Mouse (Mus musculus) urinary bladder, postnatal 25 days (tissue): ENCODE measurements at regions not wholly inside any gene's neighbourhood (a gene's known extent, or its start where the extent isn't known, plus 50 kb on each side); places are given as distances from the start of the nearest gene placed in this dataset.

ENCODE experiments used
- DNase-seq: peaks from one replicate; pipeline ENCODE4 v3.0.0; 2022; ENCODE audit warnings: low spot score

DNA sequence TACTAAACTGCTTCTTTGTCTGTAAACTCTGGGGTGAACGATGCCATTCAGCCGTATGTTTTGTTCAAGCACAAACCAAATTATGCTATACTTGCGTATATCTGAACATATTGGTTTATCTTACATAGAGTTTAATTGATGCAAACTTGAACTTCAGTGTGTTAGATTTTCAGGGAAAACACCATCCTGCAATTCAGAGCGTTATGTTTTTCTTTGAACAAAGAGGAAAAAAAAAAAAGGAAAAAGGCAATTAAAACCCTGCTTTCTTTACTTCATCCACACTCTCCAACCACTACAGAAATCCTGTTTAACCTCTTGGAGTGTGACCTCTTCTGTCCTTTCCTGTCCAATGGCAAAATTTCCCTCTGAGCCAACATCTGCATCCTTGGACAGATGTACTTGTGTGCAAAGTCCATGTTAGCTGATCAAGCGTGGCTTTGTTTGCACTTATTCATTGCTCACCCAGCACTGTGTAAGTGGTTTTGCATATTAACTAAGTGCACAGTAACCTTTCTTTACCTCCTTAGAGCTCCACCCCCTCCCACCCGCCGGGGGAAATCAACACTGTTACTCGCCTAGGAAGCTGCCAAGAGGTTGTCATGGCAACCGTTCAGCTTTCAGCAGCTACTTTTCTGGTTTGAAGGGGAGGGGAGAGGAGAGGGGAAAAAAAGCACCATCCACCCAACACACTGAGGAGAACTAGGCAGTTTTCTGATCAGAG lies 174.4 kb upstream of the Klf12 start:
- DNase-seq = no peak

DNA sequence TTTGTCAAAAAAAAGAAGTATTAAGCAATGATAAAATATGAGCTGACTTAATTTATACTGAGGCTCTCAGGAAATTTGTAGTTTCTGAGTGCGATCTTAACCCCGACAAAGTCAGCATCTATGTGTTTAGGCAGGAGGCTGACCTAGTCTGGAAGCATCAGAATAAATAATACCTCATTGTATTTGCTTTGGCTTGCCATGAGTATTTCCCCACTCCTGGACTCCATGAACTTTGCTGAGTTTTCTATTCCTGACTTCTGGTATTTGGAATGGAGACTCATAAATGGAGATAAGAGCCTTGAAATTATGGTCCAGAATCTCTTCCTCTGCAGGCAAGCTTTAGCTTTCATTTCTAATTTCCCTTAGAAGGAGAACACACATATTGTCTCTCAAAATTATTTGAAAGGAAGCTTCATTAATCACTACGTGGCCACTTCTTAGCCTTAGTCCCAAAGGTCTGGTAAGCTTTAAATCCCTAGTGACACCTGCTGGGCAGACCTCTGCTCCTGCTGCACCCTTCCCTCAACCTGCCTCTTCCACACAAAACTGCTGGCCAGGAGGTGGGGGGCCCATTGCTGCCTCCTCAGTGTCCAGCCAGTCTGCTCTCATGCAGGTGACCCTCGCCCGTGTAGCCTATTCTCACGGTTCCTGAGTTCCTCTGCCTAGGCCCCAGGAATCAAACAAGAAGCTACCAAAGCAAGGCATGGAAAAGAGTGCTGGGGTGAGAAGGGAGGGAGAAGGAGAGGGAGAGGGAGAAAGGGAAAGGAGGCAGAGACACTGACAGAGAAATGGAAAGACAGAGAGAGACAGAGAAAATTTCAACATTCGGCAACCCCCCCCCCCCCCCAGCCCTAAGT lies 173.6 kb upstream of the Klf12 start:
- DNase-seq = no peak

DNA sequence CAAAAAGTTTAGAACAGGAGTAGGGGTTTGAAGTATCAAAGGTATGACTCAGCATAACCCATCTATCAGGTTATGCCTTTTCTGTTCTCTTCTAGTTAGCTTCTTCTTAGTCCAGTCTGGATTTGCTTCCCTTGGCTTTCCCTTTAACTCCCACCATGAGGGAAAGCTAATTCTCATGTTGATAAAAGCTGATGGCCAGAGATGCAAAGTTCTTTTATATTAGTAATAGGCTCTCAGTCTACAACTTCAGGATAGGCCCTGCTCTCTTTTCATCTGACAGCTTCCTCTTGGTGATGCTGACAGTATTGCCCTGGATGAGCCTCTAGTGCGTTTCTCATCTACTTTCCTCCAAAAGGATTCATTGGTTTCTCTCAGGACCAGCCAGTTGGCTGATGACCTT lies 161.7 kb upstream of the Klf12 start:
- no peak for DNase-seq

DNA sequence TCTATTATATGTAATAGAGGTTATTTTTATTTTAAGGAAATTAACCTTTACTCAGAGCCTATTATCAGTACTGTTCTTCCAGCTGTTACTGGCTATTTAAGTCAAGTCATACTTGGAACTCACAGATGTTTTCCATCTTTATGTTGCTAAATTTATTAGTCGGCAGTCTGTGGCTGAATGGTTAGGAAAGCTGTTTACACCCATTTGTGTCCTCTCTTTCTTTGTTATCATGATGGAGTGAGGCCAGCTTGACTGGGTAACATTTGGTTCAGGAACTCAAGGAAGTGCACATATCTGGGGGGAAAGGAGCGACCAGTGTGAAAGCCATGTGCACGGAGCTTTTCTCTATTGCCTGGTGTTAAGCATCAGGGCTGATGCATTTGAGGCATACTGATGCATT lies 160.4 kb upstream of the Klf12 start:
- no peak for DNase-seq

DNA sequence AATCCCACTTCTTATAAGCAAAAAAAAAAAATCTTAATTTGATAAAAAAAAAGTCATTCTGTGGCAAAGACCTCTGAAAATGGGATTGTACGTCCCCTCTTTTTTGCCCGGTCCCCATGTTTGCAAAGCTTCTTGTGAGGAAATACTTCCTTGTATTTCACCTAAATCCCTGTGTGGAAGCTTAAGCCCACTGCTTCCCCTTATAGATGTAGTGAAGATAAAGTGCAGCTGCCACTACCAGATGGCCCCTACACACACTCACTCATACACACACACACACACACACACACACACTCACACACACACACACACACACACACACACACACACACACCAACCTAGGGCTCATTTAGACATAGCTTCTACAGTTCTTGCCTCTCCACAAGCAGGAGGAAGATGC lies 159.6 kb upstream of the Klf12 start:
- DNase-seq = no peak

DNA sequence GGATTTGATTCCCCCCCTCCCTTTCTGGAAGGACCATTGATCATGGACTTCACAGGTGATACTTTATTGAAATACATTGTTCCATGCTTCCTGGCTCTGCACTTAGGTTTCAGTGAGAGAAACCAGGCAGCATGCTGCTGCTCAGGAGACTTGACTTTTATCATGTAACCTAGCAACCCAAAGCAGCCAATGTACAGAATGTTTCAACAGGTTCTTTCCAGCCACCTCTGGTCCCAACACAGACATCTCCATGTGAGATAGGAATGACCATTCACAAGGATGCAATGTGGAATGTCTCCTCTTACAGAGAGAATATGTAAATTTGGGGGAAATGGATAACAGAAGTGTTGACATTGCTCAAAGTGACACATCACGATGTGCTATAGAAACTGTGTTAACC lies 153.1 kb upstream of the Klf12 start:
- DNase-seq = no peak

DNA sequence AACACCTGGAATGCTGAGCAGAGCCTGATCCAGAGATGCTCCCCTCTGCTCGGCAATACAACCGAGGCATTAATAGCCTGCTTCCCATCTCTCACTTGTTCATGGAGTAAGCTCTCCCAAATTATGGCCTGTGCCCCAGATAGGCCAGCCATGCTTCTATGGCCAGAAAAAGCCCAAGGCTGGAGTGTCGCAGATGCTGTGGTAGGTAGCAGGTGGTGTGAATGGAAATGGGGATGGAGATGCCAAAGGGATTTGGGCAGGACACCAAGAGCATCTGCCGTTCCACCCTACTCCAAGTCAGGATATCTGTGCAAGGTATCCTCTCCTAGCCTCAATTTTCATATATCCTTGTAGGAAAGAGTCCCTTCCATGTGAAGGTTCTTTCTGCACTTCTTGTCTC lies 145.2 kb upstream of the Klf12 start:
- no peak for DNase-seq

DNA sequence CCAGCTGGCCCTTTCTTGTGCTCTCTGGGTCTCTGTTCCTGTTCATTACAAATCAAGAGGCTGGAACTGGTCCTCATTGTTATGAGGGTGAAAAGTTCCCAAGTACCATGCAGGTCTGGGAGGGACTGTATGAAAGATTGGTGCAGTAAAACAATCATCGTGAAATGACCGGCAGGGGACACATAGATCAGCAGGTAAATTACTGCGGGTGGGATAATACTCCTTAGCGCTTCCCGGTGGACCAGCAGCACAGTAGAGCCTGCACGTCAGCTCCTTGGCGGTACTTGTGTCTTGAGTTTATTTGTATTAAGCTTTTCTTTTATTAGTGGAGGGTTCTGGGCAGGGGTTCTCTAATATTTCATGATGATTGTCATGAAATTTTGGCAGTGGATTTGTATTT lies 141.9 kb upstream of the Klf12 start:
- no peak for DNase-seq

DNA sequence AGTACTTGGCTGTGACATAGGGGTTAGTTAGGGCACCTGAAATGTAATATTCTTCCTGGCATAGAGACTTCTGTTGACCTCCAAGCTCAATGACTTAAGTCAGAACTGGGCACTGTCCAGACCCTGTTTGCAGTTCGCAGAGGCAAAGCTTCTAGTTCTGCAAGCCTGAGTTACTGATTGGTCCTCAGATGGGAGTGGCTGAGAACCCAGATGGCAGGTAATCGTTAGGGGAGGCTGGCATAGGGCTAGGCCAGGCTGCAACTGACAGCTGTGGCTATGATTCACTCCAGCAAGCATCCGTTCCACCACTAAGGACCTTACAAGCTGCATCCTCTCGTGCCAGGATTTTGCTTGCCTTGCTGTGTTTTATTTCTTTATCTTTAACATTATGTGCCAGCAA lies 139.3 kb upstream of the Klf12 start:
- DNase-seq = no peak

DNA sequence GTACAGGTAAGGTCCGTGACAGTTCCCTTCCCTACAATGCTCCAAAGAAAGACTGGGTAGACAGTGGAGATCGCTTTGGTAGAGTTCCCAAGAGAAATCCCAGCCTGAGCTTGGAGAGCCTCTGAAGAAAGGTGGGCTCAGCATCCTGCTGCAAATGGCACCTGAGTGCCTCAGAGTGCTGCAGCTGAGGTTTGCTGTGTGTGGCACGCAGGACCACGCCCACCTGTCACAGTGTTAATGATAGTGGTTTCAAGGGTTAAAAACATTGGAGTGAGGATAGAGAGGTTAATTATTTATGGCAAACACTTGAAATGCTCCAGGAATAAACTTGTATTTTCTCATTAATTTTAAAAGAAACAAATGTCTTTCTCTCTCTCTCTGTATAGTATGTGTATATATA lies 137.2 kb upstream of the Klf12 start:
- no peak for DNase-seq

DNA sequence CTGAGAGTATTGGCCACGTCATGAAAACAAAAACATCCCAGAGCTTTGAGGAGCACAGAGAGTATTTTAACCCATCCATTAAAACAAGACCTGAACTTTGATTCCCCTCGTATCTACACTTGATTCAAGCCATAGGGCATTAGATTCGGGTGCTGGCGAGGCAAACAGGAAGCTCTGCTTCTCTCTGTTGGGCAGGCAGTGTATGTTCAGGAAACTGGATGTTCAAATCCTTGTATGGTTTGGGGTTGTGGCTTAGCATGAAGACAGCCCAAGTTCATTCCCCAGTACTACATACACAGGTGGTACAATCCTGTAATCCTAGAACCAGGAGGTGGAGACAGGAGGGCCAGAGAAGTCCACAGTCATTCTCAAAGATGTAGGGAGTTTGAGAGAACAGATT lies 130.6 kb upstream of the Klf12 start:
- DNase-seq = no peak

DNA sequence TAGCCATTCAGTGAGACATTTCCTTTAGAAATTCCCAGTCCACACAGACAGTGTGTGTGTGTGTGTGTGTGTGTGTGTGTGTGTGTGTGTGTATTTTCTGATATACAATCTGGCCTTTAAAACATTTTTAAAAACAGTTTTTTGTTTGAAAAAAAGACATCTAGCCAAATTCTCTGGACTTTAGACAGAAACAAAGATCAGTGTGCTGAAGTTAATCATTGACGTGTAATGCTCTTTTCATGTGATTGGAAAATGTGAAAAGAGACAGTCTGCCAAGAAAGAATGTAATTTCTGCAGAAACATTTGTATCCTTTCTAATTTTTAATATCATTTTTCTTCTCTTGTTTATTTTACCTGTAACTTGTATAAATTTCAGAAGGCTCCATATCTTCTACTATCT lies 127.7 kb upstream of the Klf12 start:
- no peak for DNase-seq

DNA sequence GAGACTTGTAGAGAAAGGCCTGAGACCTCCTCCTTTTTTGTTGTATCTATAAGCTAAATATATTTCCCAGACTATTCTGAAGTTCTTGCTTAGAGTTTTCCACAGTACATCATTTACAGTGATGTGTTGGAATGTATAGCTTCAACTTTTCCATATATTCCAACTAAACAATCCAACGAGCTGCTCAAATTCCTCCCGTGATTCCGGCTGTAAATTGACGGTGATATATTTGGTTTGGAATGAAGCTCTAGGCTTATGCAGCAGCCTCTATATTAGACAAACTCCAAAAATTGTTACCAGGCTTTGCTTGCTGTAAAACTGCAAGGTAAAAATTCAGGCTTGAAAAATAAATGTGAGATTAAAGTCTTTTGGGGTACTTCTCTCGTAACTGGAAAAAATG lies 112.7 kb upstream of the Klf12 start:
- no peak for DNase-seq

DNA sequence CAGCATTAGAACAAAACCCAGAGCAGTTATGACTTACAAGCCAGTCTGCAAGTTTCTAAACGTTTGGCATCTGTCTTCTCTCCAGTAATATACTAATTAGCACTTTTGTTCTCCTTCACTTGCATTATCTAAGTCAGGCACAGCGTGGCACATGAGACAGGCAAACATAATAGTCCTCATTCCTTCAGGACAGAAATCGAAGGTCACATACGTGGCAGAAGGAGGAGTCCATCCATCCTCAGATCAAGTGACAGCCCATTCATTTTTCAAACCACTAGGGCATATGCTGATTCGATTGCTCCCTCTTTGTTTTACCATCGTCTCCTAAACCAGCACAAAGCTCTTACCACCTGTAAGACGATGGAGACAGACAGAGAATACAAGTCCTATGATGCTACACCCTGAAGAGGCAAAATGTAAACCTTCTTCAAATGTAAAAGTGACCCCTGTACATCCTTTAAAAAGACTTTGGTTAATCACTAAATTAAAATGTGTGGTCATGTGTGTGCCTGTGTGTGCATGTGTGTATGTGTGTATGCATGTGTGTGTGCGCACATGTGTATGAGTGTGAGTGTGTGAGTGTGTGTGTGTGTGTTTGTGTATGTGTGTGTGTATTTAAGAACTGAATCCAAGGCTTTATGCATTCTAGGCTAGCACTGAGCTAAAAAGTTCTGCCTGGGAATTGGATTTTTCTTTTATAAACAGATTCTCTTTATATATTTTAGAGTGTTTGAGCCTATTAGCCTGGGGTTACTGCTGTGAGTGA lies 90.9 kb upstream of the Klf12 start:
- DNase-seq = no peak

DNA sequence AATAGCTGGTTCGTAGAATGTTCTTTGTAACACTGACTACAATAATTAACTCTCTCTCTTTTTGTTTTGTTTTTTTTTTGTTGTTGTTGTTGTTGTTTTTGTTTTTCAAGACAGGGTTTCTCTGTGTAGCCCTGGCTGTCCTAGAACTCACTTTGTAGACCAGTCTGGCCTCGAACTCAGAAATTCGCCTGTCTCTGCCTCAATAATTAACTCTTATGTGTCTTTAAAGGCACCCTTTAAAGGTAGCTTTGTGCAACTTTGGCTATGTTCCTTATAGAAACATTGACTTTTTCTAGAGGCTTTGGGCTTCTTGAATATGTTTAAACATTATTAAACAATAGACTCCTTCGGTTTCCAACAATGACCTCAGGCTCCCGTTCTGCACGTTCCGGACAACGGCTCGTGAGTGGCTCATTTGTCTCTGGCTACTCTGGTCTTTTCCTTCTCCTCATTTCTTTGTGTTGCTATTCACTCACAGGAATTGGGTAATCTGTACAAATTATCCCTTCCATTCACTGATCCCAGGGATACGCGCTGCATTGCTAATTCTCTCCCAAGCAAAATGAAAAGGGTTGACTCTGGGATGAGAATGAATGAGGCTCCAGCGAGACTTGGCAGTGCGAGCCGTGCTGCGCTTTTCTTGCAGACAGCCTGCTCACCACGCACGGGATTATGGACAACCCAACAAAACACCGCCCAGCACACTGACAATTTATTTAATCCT lies 90.2 kb upstream of the Klf12 start:
- DNase-seq = no peak

DNA sequence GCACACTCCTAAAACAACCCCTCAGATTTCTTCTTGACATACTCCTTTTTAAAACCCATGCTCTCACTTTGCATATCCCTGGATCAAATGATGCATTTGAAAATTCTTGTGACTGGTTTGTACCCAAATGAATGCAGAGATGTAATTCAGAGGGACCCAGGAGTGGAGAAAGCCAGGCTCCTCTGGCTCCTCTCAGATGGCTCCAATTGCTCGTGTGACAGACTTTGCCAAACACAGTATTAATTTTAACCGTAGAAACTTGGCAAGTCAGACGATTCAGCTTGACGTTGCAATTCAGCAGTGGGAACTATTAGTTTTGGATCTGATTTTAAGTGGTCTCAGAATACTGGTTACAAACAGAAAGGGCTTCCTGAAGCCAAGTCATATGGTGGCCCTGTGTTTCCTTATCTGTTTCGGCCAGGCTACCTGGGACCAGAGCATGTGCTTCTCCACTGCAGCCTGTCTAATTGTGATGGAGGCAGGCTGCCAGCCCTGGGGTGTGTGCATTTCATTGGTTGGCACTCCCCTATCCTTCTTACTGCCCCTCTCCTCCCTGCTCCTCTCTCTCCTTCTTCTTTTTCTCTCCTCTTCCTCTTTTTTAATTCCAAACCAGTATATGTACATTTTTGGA lies 81.9 kb upstream of the Klf12 start:
- DNase-seq = no peak

DNA sequence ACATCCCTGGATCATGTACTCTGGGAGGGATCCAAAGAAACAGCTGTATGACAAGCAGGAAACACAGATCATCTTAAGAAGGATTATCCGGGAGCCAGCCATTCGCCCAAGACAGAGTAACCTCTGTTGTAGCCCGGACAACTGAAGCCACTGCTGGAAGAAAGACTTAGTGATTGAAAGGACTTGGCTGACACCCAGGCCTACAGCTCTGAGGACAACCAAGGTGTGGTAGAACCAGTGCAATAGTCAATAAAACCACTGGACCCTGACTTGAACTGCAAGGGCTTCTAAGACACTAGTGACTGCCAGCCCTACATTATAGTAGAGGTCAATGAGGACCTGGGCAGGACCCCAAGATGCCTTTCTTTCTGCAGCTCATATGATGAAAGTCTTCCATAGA lies 78.3 kb upstream of the Klf12 start:
- DNase-seq = no peak

DNA sequence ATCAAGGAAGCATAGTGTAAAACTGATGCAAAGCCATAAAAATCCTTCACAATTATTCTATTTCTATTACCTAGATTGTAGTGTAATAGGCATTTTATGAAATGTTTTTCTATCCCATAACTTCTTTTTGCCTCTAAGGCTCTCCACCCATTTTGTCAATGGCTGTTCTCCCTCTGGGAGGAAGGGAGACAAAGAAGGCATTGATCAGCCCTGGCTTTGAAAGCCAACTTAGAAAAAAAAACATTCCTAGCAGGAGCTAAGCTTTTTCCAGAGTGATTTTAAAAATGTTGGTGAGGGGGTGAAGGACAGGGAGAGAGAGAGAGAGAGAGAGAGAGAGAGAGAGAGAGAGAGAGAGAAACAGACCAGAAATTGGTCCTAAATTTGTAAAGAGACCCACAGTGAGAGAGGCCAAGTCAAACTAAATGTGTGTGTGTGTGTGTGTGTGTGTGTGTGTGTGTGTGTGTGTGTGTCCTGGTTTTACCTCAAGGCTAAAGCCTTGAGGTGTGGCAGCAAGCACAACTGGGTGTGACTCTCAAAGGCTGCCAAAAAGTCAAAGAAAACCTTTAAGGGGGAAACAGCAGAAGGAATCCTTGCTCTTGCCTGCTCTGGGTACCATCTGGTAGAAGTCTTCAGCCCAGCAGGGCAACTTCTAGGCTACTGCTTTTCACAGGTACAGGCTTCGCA lies 77.0 kb upstream of the Klf12 start:
- DNase-seq = no peak

DNA sequence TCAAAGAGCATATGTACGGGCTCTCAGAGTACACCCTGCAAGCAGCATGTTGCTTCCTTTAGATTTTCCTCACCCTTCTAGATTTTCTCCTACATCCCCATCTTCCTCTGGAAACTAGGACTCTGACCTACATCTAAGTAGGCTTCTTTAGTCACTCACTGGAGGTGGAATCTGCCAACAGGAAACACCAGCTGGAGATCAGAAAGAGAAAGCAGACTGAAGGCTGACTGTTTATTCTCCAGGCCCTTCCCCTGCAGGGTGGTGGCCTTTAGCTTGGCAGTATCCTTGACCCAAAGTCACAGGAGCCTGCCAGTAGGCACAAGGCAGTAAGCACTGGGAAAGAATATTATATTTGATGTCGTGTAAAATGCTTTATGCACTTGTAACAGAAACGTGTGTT lies 75.4 kb upstream of the Klf12 start:
- DNase-seq = no peak

DNA sequence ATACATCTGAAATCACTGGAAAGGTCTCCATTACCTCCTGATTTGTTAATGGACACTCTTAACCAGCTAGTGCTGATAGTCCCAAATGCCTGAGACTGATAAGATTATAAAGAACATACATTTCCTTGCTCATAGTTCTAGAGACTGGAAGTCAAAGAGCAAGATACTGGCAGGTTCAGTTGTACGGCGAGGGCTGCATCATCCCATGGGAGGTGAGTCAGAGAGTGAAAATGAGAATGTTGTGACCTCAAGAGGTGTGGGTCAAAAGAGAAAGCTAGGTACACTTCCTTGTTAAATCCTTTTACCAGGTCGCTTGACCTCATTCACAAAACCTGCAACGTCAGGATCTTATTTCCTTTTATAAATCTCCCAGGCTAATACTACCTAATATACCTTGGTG lies 72.7 kb upstream of the Klf12 start:
- DNase-seq = no peak

DNA sequence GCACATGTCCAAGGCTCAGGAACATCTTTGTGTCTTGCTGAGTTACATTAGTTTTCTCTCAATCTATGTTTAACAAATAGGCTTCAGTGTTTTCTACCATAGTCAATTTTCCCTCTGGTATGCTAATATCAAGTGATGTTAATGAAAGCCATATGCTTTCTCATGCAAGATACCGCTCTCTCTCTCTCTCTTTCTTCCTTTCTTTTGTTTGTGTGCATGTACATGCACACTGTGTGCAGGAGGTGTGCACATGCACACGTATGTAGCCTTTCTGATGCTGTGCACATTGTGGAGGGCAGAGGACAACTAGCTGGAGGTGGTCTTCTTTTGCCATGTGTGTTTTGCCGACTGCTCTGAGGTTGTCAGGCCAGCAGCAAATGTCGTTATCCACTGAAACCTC lies 69.0 kb upstream of the Klf12 start:
- no peak for DNase-seq
